Mouse (Mus musculus) E14TG2a.4 (cell line): Measurements from ENCODE around the gene Rev1.

Experiments used
- CTCF ChIP-seq: conservative IDR thresholded peaks from 2 replicates; pipeline ENCODE4 v1.5.1; 2014; ENCODE audit warnings: low read length
- NANOG ChIP-seq: IDR thresholded peaks from 2 replicates; pipeline ENCODE4 v1.6.1; 2014; ENCODE audit warnings: borderline replicate concordance, low read length, mixed read lengths

- no peak for TF ChIP-seq CTCF
- TF ChIP-seq NANOG = no peak
Measured at GRCm38 (mm10) chr1:38126426-38126825, 3.2 kb downstream of the Rev1 start.
